Mouse (Mus musculus) lung, postnatal 0 days (tissue): ENCODE measurements around the gene Thap12.

Experiments used
- CTCF ChIP-seq: IDR thresholded peaks from 2 replicates; pipeline ENCODE4 v1.5.1; 2016; ENCODE audit warnings: antibody characterized with exemption, mild to moderate bottlenecking
- EP300 ChIP-seq: IDR thresholded peaks from 2 replicates; pipeline ENCODE4 v1.6.1; 2016; ENCODE audit warnings: antibody characterized with exemption, mild to moderate bottlenecking, control low read depth

DNA sequence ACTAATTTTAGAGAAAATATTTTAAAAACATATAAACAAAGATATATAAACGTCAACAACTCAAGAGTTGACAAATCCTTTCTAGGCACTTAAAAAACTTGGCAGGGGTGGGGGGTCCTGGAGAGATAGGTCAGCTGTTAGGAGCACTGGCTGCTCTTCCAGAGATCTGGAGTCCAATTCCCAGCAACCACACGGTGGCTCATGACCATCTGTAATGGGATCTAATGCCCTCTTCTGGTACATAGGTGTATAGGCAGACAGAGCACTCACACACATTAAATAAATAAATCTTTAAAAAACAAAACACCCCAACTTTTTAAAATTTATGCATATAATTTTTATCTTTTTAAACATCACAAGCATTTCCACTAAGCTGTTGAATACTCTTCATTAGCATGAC, 5.4 kb upstream of the Thap12 start:
- TF ChIP-seq CTCF (peak; percentile 74), EP300 (no peak)
